Mouse (Mus musculus): ENCODE results near the gene Car9.

The Car9 gene

GRCm38 (mm10) chr4:43562769-43563600 is 56.2 kb downstream of the Car9 start:
- no peak for DNase-seq (ENCODE audit: low spot score)
